Comparison of ENCODE assay signal across 18 mouse cellular contexts in the genomic region with DNA sequence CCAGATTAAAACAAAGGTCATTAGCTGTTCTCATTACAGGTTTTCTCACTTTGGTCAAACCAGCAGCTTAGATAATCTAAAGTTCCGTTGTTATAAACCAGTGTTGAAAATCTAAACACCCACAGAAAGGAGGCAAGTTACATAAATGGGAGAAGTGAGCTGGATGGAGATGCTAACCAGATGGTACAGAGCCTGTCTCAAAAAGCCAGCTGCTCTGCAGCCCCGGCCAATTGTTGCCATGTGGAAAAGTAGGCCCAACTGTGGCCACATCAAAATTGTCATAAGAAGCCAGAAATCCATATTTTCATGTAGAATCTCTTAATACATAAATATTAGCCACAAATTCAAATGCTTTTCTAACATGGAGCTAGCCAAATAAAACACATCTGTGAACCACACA.
DNase-seq lines count a peak whose midpoint lies in the region; ATAC-seq lines count a peak whose summit lies in the region.
"Had no signal": no experiment of that assay in that cellular context is flagged by ENCODE, and none has a peak within 500 bp of the region (broad histone marks: within the 10 kb centered on the region; RNA-seq: fewer than 3 reads in every experiment).

No protein-coding gene starts in this region.

- no peak overlapping the region for H3K9ac ChIP-seq in heart, embryonic 11.5 days (ENCODE audit: low read depth, low read length)
- H3K9ac ChIP-seq in kidney, embryonic 14.5 days (ENCODE audit: low read depth, low read length), result no peak overlapping the region
- H3K9ac ChIP-seq: embryonic facial prominence, embryonic 12.5 days; forebrain, embryonic 12.5 days; heart, embryonic 13.5 days; hindbrain, embryonic 13.5 days; limb, embryonic 12.5 days; midbrain, embryonic 13.5 days; neural tube, embryonic 13.5 days had no signal

- no peaks in the 10 kb centered on the region for H3K27me3 ChIP-seq in heart, embryonic 11.5 days (ENCODE audit: control insufficient read depth, insufficient read depth, low read length)
- H3K27me3 ChIP-seq in kidney, embryonic 14.5 days (ENCODE audit: control insufficient read depth, insufficient read depth, low read length), result no peaks in the 10 kb centered on the region
- H3K27me3 ChIP-seq: embryonic facial prominence, embryonic 12.5 days; forebrain, embryonic 12.5 days; heart, embryonic 13.5 days; hindbrain, embryonic 13.5 days; limb, embryonic 12.5 days; midbrain, embryonic 13.5 days; neural tube, embryonic 13.5 days had no signal

- no peaks in the 10 kb centered on the region for H3K4me1 ChIP-seq in heart, embryonic 11.5 days (ENCODE audit: control insufficient read depth, insufficient read depth, low read length)
- H3K4me1 ChIP-seq in kidney, embryonic 14.5 days (ENCODE audit: control insufficient read depth, insufficient read depth, low read length), result no peaks in the 10 kb centered on the region
- H3K4me1 ChIP-seq: embryonic facial prominence, embryonic 12.5 days; forebrain, embryonic 12.5 days; heart, embryonic 13.5 days; hindbrain, embryonic 13.5 days; limb, embryonic 12.5 days; midbrain, embryonic 13.5 days; neural tube, embryonic 13.5 days had no signal

- no peaks in the 10 kb centered on the region for H3K9me3 ChIP-seq in heart, embryonic 11.5 days (replicated peaks; ENCODE audit: control insufficient read depth, low read length)
- no peaks in the 10 kb centered on the region for H3K9me3 ChIP-seq in kidney, embryonic 14.5 days (ENCODE audit: control insufficient read depth, low read length)
- H3K9me3 ChIP-seq: embryonic facial prominence, embryonic 12.5 days; forebrain, embryonic 12.5 days; heart, embryonic 13.5 days; hindbrain, embryonic 13.5 days; limb, embryonic 12.5 days; midbrain, embryonic 13.5 days; neural tube, embryonic 13.5 days had no signal

- H3K27ac ChIP-seq in heart, embryonic 11.5 days (ENCODE audit: low read depth, low read length), result no peak overlapping the region
- no peak overlapping the region for H3K27ac ChIP-seq in kidney, embryonic 14.5 days (ENCODE audit: low read depth, low read length)
- H3K27ac ChIP-seq: embryonic facial prominence, embryonic 12.5 days; forebrain, embryonic 12.5 days; heart, embryonic 13.5 days; hindbrain, embryonic 13.5 days; limb, embryonic 12.5 days; midbrain, embryonic 13.5 days; neural tube, embryonic 13.5 days had no signal

- no peak overlapping the region for H3K4me3 ChIP-seq in heart, embryonic 11.5 days (ENCODE audit: low read depth, low read length)
- no peak overlapping the region for H3K4me3 ChIP-seq in kidney, embryonic 14.5 days (ENCODE audit: low read length)
- H3K4me3 ChIP-seq: embryonic facial prominence, embryonic 12.5 days; forebrain, embryonic 12.5 days; heart, embryonic 13.5 days; hindbrain, embryonic 13.5 days; limb, embryonic 12.5 days; midbrain, embryonic 13.5 days; neural tube, embryonic 13.5 days had no signal

- 69% methylated on average over 2 of the region's 2 CpGs for WGBS in heart, embryonic 11.5 days (ENCODE audit: insufficient replicate concordance)
- WGBS in kidney, embryonic 14.5 days, result 84% methylated on average over 2 of the region's 2 CpGs

- ATAC-seq in heart, embryonic 11.5 days (replicated peaks; ENCODE audit: insufficient number of reproducible peaks, low FRiP score, low TSS enrichment), result no peak
- no peak for ATAC-seq in kidney, embryonic 14.5 days (ENCODE audit: low FRiP score, low TSS enrichment)
- ATAC-seq: midbrain, embryonic 13.5 days had no signal

- H3K4me2 ChIP-seq in heart, embryonic 11.5 days, result no peak overlapping the region
- H3K4me2 ChIP-seq in kidney, embryonic 14.5 days (replicated peaks; ENCODE audit: low read depth, low read length), result no peak overlapping the region
- H3K4me2 ChIP-seq: embryonic facial prominence, embryonic 12.5 days; forebrain, embryonic 12.5 days; heart, embryonic 13.5 days; hindbrain, embryonic 13.5 days; limb, embryonic 12.5 days; midbrain, embryonic 13.5 days; neural tube, embryonic 13.5 days had no signal

- peak; percentile 87 for DNase-seq in heart, adult 11 months
- peak; percentile 61 to 84 for DNase-seq in layer of hippocampus, adult 18-20 months (ENCODE audit: low spot score in 2 of 2)
- DNase-seq in layer of hippocampus, postnatal 10 days (ENCODE audit: low spot score in 2 of 2), result peak; percentile 36 to 43
- peak; percentile 44 to 47 for DNase-seq in right cerebral cortex, postnatal 10 days (ENCODE audit: low spot score in 2 of 2)
- DNase-seq in heart, adult 8-10 months (ENCODE audit: low spot score), result no peak
- DNase-seq: adrenal gland, postnatal 10 days; cerebellum, adult 18-20 months; kidney, adult 2 months; spleen, adult 18-20 months had no signal

- H3K36me3 ChIP-seq in heart, embryonic 11.5 days (ENCODE audit: control insufficient read depth, insufficient read depth, low read length), result no peaks in the 10 kb centered on the region
- no peaks in the 10 kb centered on the region for H3K36me3 ChIP-seq in kidney, embryonic 14.5 days (ENCODE audit: control insufficient read depth, insufficient read depth, low read length)
- H3K36me3 ChIP-seq: embryonic facial prominence, embryonic 12.5 days; forebrain, embryonic 12.5 days; heart, embryonic 13.5 days; hindbrain, embryonic 13.5 days; limb, embryonic 12.5 days; midbrain, embryonic 13.5 days; neural tube, embryonic 13.5 days had no signal
